In genomic region chr17:88763396-88764135, GRCm38 (mm10) we compare ENCODE assay signal across 17 mouse cellular contexts. TPM values are rescaled to one million over a fixed set of nuclear protein-coding genes. Genes with fewer than 3 reads are reported as not detected.
DNase-seq lines count a peak whose midpoint lies in the region; ATAC-seq lines count a peak whose summit lies in the region.
"Had no signal": no experiment of that assay in that cellular context is flagged by ENCODE, and none has a peak within 500 bp of the region (broad histone marks: within the 10 kb centered on the region; RNA-seq: fewer than 3 reads in every experiment).

No protein-coding gene starts in this region.

- intact Hi-C loops in left cerebral cortex, postnatal 4 days (cut with DNase I): no loop called here

- H3K9me3 ChIP-seq in forebrain, embryonic 11.5 days (ENCODE audit: control insufficient read depth, low read length): no peaks in the 10 kb centered on the region; the same call in 1 of the 2 replicates
- H3K9me3 ChIP-seq in hindbrain, embryonic 15.5 days: no peaks in the 10 kb centered on the region
- H3K9me3 ChIP-seq: liver, embryonic 15.5 days had no signal

- H3K36me3 ChIP-seq in forebrain, embryonic 11.5 days (ENCODE audit: control insufficient read depth, insufficient read depth, low read length): no peaks in the 10 kb centered on the region
- H3K36me3 ChIP-seq in hindbrain, embryonic 15.5 days: no peaks in the 10 kb centered on the region
- H3K36me3 ChIP-seq: liver, embryonic 15.5 days had no signal

- ATAC-seq in forebrain, embryonic 11.5 days (replicated peaks; ENCODE audit: low FRiP score): peak; percentile 82
- peak; percentile 40 for ATAC-seq in hindbrain, embryonic 15.5 days (ENCODE audit: low FRiP score, low read depth)
- no peak for ATAC-seq in megakaryocyte-erythroid progenitor cell, adult 5-6 weeks (replicated peaks; ENCODE audit: low FRiP score, low TSS enrichment, poor library complexity, severe bottlenecking)
- ATAC-seq: inflammation-experienced regulatory T-cells, adult 6 months had no signal

- DNase-seq in embryo, embryonic 10 days (ENCODE audit: low spot score): peak; percentile 34
- no peak for DNase-seq in embryo, embryonic 9.5 days (ENCODE audit: extremely low spot score)
- DNase-seq in forebrain, embryonic 11.5 days (ENCODE audit: low spot score): peak; percentile 59
- peak; percentile 36 for DNase-seq in neural tube, embryonic 10.5 days (ENCODE audit: extremely low spot score, low spot score)
- DNase-seq in left cerebral cortex, postnatal 4 days: no peak
- DNase-seq in kidney, adult 9 months: no peak
- DNase-seq: cerebellum, adult 9-10 months; gastrocnemius, postnatal 10 days had no signal

- peaks cover 80% of the 10 kb centered on the region for H3K27me3 ChIP-seq in forebrain, embryonic 11.5 days (ENCODE audit: control insufficient read depth, insufficient read depth, low read length)
- H3K27me3 ChIP-seq in hindbrain, embryonic 15.5 days: no peaks in the 10 kb centered on the region
- H3K27me3 ChIP-seq: liver, embryonic 15.5 days had no signal

- no peak overlapping the region for H3K9ac ChIP-seq in forebrain, embryonic 11.5 days (ENCODE audit: low read length)
- no peak overlapping the region for H3K9ac ChIP-seq in hindbrain, embryonic 15.5 days
- H3K9ac ChIP-seq: liver, embryonic 15.5 days had no signal

- H3K4me2 ChIP-seq in forebrain, embryonic 11.5 days (ENCODE audit: low read depth, low read length, severe bottlenecking): no peak overlapping the region
- H3K4me2 ChIP-seq in hindbrain, embryonic 15.5 days: no peak overlapping the region
- H3K4me2 ChIP-seq: liver, embryonic 15.5 days had no signal

- 0 out of 2 replicates have a peak overlapping the region, but pooled peaks have one; percentile 27 for H3K27ac ChIP-seq in forebrain, embryonic 11.5 days (ENCODE audit: low read depth, low read length)
- no peak overlapping the region for H3K27ac ChIP-seq in hindbrain, embryonic 15.5 days (replicated peaks)
- H3K27ac ChIP-seq: left cerebral cortex, adult 2 months; liver, embryonic 15.5 days; macrophage had no signal

- 6% methylated on average over 5 of the region's 5 CpGs for WGBS in forebrain, embryonic 11.5 days
- 20% methylated on average over 5 of the region's 5 CpGs for whole genome bisulfite sequencing in hindbrain, embryonic 15.5 days

- peaks cover 15% of the 10 kb centered on the region; the same call in 1 of the 2 replicates for H3K4me1 ChIP-seq in forebrain, embryonic 11.5 days (replicated peaks; ENCODE audit: control insufficient read depth, insufficient read depth, low read length)
- peaks cover 2% of the 10 kb centered on the region for H3K4me1 ChIP-seq in hindbrain, embryonic 15.5 days (replicated peaks)
- H3K4me1 ChIP-seq: liver, embryonic 15.5 days had no signal

- no peak overlapping the region for H3K4me3 ChIP-seq in forebrain, embryonic 11.5 days (ENCODE audit: low read depth, low read length)
- H3K4me3 ChIP-seq in hindbrain, embryonic 15.5 days: no peak overlapping the region
- H3K4me3 ChIP-seq: left cerebral cortex, adult 2 months; liver, embryonic 15.5 days had no signal

RNA-seq across cellular contexts. Expression of gene Lhcgr, which starts 28.2 kb away (rescaled TPM):
- 0.16 and 0.20 TPM in 2 replicates for polyA plus RNA-seq in forebrain, embryonic 11.5 days (2014; fragmentation: Nextera tagmentation; extraction: Ambion mirVana)
- polyA plus RNA-seq in hindbrain, embryonic 15.5 days (2015; fragmentation: Nextera tagmentation; extraction: Ambion mirVana): 2.5 and 2.8 TPM in 2 replicates
- total RNA-seq in megakaryocyte-erythroid progenitor cell, adult 5-6 weeks (2014; fragmentation: Nextera tagmentation): not detected in 2 replicates
- total RNA-seq in megakaryocyte-erythroid progenitor cell, adult 5-6 weeks (2017): 0.23 TPM in 1 of 2 replicates, not detected in the other
- under 1 TPM; 0.46 to 0.93 TPM for total RNA-seq in left cerebral cortex, postnatal 4 days (2021)
- polyA plus RNA-seq: heart, embryonic 14.5 days; inflammation-experienced regulatory T-cells, adult 6 months; large intestine, adult 2 months; liver, embryonic 15.5 days; macrophage; small intestine, adult 2 months had no signal

Comparison
In these comparisons a context has a peak if more than half of its experiments do, and no peak if none do; other contexts are left out.
1. DNase-seq: peak in embryo, embryonic 10 days (single experiment), forebrain, embryonic 11.5 days (single experiment) and neural tube, embryonic 10.5 days (single experiment); none in embryo, embryonic 9.5 days (single experiment), left cerebral cortex, postnatal 4 days (single experiment) and kidney, adult 9 months (single experiment).